Mouse (Mus musculus) heart, postnatal 0 days (tissue): ENCODE measurements around the gene Hdgfl2.
A peak's percentile ranks its signal among the peaks of the same experiment; 100 is the strongest.

Source experiments
- CTCF ChIP-seq: IDR thresholded peaks from 2 replicates; pipeline ENCODE4 v1.5.1; 2016; ENCODE audit warnings: antibody characterized with exemption, control low read depth, low read depth
- EP300 ChIP-seq: IDR thresholded peaks from 2 replicates; pipeline ENCODE4 v1.6.1; 2016; ENCODE audit warnings: antibody characterized with exemption, low read depth

GRCm38 (mm10) chr17:56036176-56036900 lies 43.1 kb upstream of the Hdgfl2 start, which contains the start of gene Sh3gl1:
- TF ChIP-seq EP300 (peak; percentile 87), CTCF (peak; percentile 100)
